Mouse (Mus musculus): ENCODE measurements at regions not wholly inside any gene's neighbourhood (a gene's known extent, or its start where the extent isn't known, plus 50 kb on each side); places are given as distances from the start of the nearest gene placed in this dataset.

GRCm38 (mm10) chr1:49795017-49795416 is 1105.4 kb upstream of the Tmeff2 start:
- intact Hi-C loops (cut with DNase I) = no loop called here
- DNase-seq = no peak

- intact Hi-C loops (cut with DNase I) = no loop called here
- peak; percentile 3 for DNase-seq
These were observed 1091.1 kb upstream of the Tmeff2 start for GRCm38 (mm10) chr1:49809386-49809785.

Data from left cerebral cortex, postnatal 4 days (tissue).